Mouse (Mus musculus): ENCODE data around the gene Atf3.

GRCm38 (mm10) chr1:191197916-191198315 lies 19.9 kb downstream of the Atf3 start:
- no peak for TF ChIP-seq CTCF (IDR thresholded peaks at IDR 0.05; ENCODE audit: control insufficient read depth, insufficient read depth, low read length)
- no peak for TF ChIP-seq POLR2A (IDR thresholded peaks at IDR 0.05; ENCODE audit: borderline replicate concordance, control insufficient read depth, low read depth, low read length)
